Mouse (Mus musculus): ENCODE measurements at regions not wholly inside any gene's neighbourhood (a gene's known extent, or its start where the extent isn't known, plus 50 kb on each side); places are given as distances from the start of the nearest gene placed in this dataset.

GRCm38 (mm10) chr14:99621538-99621937 lies 323.0 kb downstream of the Klf5 start:
- no peak for DNase-seq

- DNase-seq: no peak
These were observed 326.2 kb downstream of the Klf5 start for GRCm38 (mm10) chr14:99624380-99625327.

GRCm38 (mm10) chr14:99627615-99628014 lies 329.1 kb downstream of the Klf5 start:
- no peak for DNase-seq

GRCm38 (mm10) chr14:99631092-99631491 lies 332.6 kb downstream of the Klf5 start:
- no peak for DNase-seq

GRCm38 (mm10) chr14:99632444-99632843 lies 334.0 kb downstream of the Klf5 start:
- DNase-seq: no peak

GRCm38 (mm10) chr14:99635556-99636150 lies 337.2 kb downstream of the Klf5 start:
- DNase-seq: no peak

GRCm38 (mm10) chr14:99641475-99642453 lies 343.3 kb downstream of the Klf5 start:
- DNase-seq: no peak

- DNase-seq: no peak
These were observed 347.8 kb downstream of the Klf5 start for GRCm38 (mm10) chr14:99646323-99646722.

- DNase-seq: no peak
These were observed 375.9 kb downstream of the Klf5 start for GRCm38 (mm10) chr14:99674399-99674798.

GRCm38 (mm10) chr14:99687062-99687806 lies 388.7 kb downstream of the Klf5 start:
- no peak for DNase-seq

- no peak for DNase-seq
These were observed 389.9 kb downstream of the Klf5 start for GRCm38 (mm10) chr14:99688415-99688814.

GRCm38 (mm10) chr14:99696301-99696700 lies 397.8 kb downstream of the Klf5 start:
- no peak for DNase-seq

- no peak for DNase-seq
These were observed 401.1 kb downstream of the Klf5 start for GRCm38 (mm10) chr14:99699545-99699944.

GRCm38 (mm10) chr14:99706004-99706403 lies 407.5 kb downstream of the Klf5 start:
- no peak for DNase-seq

- no peak for DNase-seq
These were observed 409.6 kb downstream of the Klf5 start for GRCm38 (mm10) chr14:99708066-99708465.

GRCm38 (mm10) chr14:99709764-99710163 lies 411.3 kb downstream of the Klf5 start:
- no peak for DNase-seq

GRCm38 (mm10) chr14:99710656-99711177 lies 412.2 kb downstream of the Klf5 start:
- DNase-seq: no peak

- DNase-seq: no peak
These were observed 414.1 kb downstream of the Klf5 start for GRCm38 (mm10) chr14:99712624-99713023.

- no peak for DNase-seq
These were observed 414.8 kb downstream of the Klf5 start for GRCm38 (mm10) chr14:99713069-99713830.

- no peak for DNase-seq
These were observed 435.1 kb downstream of the Klf5 start for GRCm38 (mm10) chr14:99733474-99734199.

Measured in cerebellum, postnatal 36 days (tissue).